Mouse (Mus musculus) forebrain, embryonic 14.5 days (tissue): ENCODE measurements around the gene Nutf2-ps1. TPM values are rescaled to one million over a fixed set of nuclear protein-coding genes. Genes with fewer than 3 reads are reported as not detected.

Experiments used
- ATAC-seq: fragments of 200-750 bp; cut with Nextera tagmentation; 2 replicates; pipeline ENCODE4 v1.8.0; 2017; ENCODE audit warnings: mild to moderate bottlenecking, moderate library complexity
- DNase-seq: peaks from one replicate; pipeline ENCODE4 v3.0.0-alpha.2; 2015; ENCODE audit warnings: low spot score
- H3K27ac ChIP-seq: fragments of 300-500 bp; sonication (generic); 2 replicates; pipeline ENCODE4 v1.5.1; 2014; ENCODE audit warnings: low read depth, mild to moderate bottlenecking, control low read depth, low read length, moderate library complexity
- H3K27me3 ChIP-seq: fragments of 300-500 bp; sonication (generic); replicated peaks from 2 replicates; pipeline ENCODE4 v1.6.1; 2014; ENCODE audit warnings: low read length, control low read depth, mixed read lengths; ENCODE audit not compliant: control insufficient read depth, insufficient read depth
- H3K36me3 ChIP-seq: fragments of 300-500 bp; sonication (generic); 2 replicates; pipeline ENCODE4 v1.6.1; 2014; ENCODE audit warnings: low read length, control low read depth; ENCODE audit not compliant: control insufficient read depth, insufficient read depth
- H3K4me1 ChIP-seq: fragments of 300-500 bp; sonication (generic); 2 replicates; pipeline ENCODE4 v1.6.1; 2014; ENCODE audit warnings: antibody characterized with exemption, low read length, control low read depth; ENCODE audit not compliant: control insufficient read depth, insufficient read depth
- H3K4me2 ChIP-seq: fragments of 300-500 bp; sonication (generic); 2 replicates; pipeline ENCODE4 v1.6.1; 2014; ENCODE audit warnings: mild to moderate bottlenecking, control low read depth, low read length
- H3K4me3 ChIP-seq: fragments of 300-500 bp; sonication (generic); 2 replicates; pipeline ENCODE4 v1.5.1; 2014; ENCODE audit warnings: low read depth, low read length, control low read depth
- H3K9ac ChIP-seq: fragments of 300-500 bp; sonication (generic); 2 replicates; pipeline ENCODE4 v1.6.1; 2014; ENCODE audit warnings: mild to moderate bottlenecking, low read length, control low read depth, moderate library complexity
- H3K9me3 ChIP-seq: fragments of 300-500 bp; sonication (generic); replicated peaks from 2 replicates; pipeline ENCODE4 v1.6.1; 2016; ENCODE audit warnings: low read length, control low read depth, mixed read lengths; ENCODE audit not compliant: control insufficient read depth
- WGBS: fragments of 180-500 bp; shearing (Covaris S2); extraction: QIAGEN DNeasy Blood & Tissue Kit; methylation state at CpG from one replicate; pipeline ENCODE4 v1.1.7; 2014; 5-methylcytosine and 5-hydroxymethylcytosine counted together
- polyA plus RNA-seq: library from polyadenylated mRNA; unstranded; fragments of >200 nt; fragmentation: Nextera tagmentation; extraction: Ambion mirVana; gene quantifications from 2 replicates; pipeline ENCODE4 v1.2.1, GENCODE M21; 2014

The Nutf2-ps1 gene
- polyA plus RNA-seq, 1 experiment from 2014 or later = 308 TPM

DNA sequence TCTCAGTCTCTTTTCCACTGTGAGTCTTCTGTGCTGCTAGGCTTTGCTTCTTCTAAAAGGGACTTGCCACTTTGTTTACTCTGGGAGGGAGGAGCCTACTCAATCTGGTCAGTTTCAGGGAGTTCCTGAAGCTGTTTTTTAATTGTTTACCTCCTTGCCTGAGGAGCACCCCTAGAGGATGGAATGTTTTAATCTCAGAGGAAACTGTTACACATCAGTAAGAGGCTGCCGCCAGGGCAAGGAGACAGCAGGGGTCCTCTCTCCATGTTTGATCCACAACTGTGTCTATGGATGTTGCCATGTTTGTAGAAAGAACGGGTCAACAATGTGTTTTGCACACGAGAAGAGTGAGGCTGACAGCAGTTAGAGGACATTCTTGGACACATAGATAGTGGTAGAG lies 28.4 kb downstream of the Nutf2-ps1 start:
- WGBS = 87% methylated on average over 3 of the region's 3 CpGs
- no peak overlapping the region for H3K27ac ChIP-seq
- no peak for DNase-seq
- no peaks in the 10 kb centered on the region for H3K27me3 ChIP-seq
- no peak overlapping the region for H3K9ac ChIP-seq
- no peaks in the 10 kb centered on the region for H3K4me1 ChIP-seq
- no peak for ATAC-seq
- H3K4me3 ChIP-seq = no peak overlapping the region
- H3K36me3 ChIP-seq = no peaks in the 10 kb centered on the region
- H3K4me2 ChIP-seq = no peak overlapping the region
- no peaks in the 10 kb centered on the region for H3K9me3 ChIP-seq

DNA sequence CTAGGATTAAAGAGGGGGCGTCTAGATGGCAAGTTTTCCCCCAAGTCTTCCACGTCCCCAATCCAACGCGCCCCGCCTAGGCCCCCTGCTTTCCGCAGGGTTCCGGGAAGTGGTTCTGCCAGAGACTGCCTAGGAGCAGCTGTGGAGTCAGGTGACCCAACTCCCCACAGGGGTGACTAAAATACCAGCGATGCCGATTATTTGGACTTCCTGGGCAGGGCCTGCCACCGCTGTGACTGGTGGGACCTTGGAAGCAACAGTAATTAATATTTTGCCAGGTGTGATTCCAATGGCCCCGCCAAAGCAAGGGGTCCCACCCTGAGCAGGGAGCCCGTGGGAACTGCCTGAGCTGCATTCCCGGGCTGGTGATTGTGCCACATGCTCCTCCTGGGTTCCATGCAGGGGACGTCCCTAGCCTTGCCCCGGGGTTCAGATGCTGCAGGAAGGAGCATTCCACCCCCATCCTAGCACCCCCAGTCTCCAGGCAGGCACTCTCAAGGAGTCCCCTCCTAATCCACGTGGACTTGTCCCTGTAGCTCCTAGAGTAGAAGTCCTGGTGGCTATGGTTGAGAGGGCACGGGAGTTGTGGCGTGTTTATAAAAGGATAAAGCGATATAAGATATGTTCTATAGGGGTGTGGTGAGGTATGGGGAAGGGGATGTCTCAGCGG lies 31.5 kb downstream of the Nutf2-ps1 start:
- Histone ChIP-seq H3K4me3 (no peak overlapping the region), H3K27me3 (no peaks in the 10 kb centered on the region), H3K36me3 (no peaks in the 10 kb centered on the region), H3K27ac (no peak overlapping the region), H3K9ac (no peak overlapping the region), H3K4me1 (no peaks in the 10 kb centered on the region), H3K4me2 (no peak overlapping the region), H3K9me3 (no peaks in the 10 kb centered on the region)
- ATAC-seq (no peak), DNase-seq (no peak)
- 43% methylated on average over 20 of the region's 20 CpGs for WGBS

DNA sequence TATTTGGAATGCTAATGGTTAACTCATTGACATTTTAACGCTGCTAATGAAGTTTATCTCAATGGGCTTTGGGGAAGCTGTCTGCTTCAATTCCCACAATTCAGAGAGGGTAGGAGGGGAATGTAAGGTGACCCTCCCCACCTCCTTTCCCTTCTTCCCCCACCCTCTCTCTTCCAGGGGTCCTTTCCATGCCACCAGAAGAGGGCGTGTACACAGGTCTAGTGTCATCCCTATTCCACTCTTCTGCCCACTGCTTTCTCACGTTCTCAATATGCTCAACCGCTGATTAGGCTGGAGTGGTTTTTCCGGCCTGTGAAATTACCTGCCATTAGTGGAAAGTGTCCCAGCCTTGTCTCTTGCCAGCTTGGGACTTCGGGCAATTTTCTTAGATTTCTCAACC lies 32.0 kb downstream of the Nutf2-ps1 start:
- Histone ChIP-seq H3K27ac (no peak overlapping the region), H3K36me3 (no peaks in the 10 kb centered on the region), H3K9me3 (no peaks in the 10 kb centered on the region), H3K4me3 (no peak overlapping the region), H3K4me1 (no peaks in the 10 kb centered on the region), H3K9ac (no peak overlapping the region), H3K4me2 (no peak overlapping the region), H3K27me3 (no peaks in the 10 kb centered on the region)
- DNase-seq (no peak), ATAC-seq (no peak)
- WGBS = 52% methylated on average over 6 of the region's 6 CpGs

DNA sequence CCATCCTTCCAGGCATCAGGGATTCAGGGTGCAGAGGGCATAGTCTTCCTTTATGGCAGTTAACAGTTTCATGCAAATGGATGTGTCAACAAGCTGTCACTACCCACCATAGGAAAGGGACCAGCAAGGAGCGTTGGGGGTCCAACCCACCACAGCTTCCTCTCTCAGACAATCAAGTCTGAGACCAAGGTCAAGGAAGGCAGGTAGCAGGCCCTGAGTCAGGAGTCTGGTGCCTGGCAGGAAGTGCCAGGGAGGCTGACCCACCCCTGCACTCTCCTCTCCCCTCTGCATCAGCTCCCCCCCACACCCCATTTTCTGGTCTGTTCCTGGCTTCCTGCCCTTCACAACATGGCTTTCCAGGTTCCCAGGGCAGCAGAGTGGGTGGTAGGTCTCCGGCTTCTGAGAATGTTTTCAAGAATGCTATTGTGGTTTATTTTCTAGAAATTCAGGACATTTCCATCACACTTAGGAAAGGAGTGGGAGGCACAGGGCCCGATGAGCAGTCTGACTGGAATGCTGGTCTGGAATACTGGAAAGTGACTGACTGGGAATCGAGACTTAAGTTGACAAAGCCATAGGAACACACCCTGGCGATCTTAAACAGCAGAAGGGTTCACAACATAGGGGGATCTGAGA lies 33.8 kb downstream of the Nutf2-ps1 start:
- 87% methylated on average over 5 of the region's 5 CpGs for WGBS
- H3K4me1 ChIP-seq = no peaks in the 10 kb centered on the region
- H3K36me3 ChIP-seq = no peaks in the 10 kb centered on the region
- H3K27me3 ChIP-seq = no peaks in the 10 kb centered on the region
- H3K9me3 ChIP-seq = no peaks in the 10 kb centered on the region
- ATAC-seq (no peak), DNase-seq (no peak)
- no peak overlapping the region for H3K4me3 ChIP-seq
- H3K9ac ChIP-seq = no peak overlapping the region
- H3K4me2 ChIP-seq = no peak overlapping the region
- no peak overlapping the region for H3K27ac ChIP-seq

DNA sequence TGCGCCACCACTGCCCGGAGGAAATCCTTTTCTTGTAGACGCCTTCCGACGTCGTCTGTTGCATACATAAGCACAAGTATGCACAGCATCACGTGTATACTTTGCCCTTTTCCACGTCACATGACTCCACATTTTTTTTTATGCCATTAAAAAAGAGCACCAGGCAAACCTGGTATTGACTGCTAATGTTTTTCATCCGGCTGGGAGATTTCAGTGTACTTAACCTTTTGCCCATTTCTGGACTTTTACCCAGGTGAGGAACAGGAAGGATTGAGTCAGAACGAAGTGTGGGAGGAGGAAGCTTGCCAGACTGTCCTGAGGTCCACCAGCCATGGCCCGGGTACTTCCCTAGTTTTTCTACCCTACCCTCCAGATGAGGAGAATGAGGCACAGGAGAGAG lies 34.5 kb downstream of the Nutf2-ps1 start:
- H3K4me2 ChIP-seq = no peak overlapping the region
- 90% methylated on average over 11 of the region's 11 CpGs for WGBS
- no peaks in the 10 kb centered on the region for H3K36me3 ChIP-seq
- no peaks in the 10 kb centered on the region for H3K27me3 ChIP-seq
- H3K27ac ChIP-seq = no peak overlapping the region
- no peaks in the 10 kb centered on the region for H3K4me1 ChIP-seq
- no peak overlapping the region for H3K4me3 ChIP-seq
- H3K9me3 ChIP-seq = no peaks in the 10 kb centered on the region
- ATAC-seq (no peak), DNase-seq (no peak)
- no peak overlapping the region for H3K9ac ChIP-seq

DNA sequence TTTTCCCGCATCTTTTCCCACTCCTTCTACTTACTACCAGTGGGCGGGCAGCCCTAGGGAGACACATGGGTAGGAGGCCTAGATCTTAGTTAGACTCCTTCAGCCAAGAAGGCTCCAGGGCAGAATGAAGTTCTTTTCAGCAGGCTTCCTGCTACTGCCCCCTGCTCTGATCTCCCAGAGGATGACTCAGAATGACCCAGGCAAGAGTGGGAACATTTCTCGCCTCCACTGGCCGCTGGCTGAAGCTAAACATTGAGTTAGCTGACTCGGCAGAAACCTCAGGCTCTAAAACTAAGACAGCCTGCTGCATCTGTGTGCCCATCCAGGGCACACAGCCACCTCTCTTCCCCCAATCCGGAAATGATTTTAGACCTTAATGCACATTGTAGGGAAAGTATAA lies 36.1 kb downstream of the Nutf2-ps1 start:
- no peak overlapping the region for H3K4me3 ChIP-seq
- H3K9ac ChIP-seq = no peak overlapping the region
- H3K4me2 ChIP-seq = no peak overlapping the region
- no peaks in the 10 kb centered on the region for H3K9me3 ChIP-seq
- H3K4me1 ChIP-seq = no peaks in the 10 kb centered on the region
- H3K36me3 ChIP-seq = no peaks in the 10 kb centered on the region
- ATAC-seq (no peak), DNase-seq (no peak)
- no peak overlapping the region for H3K27ac ChIP-seq
- 70% methylated on average over 6 of the region's 6 CpGs for whole genome bisulfite sequencing
- no peaks in the 10 kb centered on the region for H3K27me3 ChIP-seq

DNA sequence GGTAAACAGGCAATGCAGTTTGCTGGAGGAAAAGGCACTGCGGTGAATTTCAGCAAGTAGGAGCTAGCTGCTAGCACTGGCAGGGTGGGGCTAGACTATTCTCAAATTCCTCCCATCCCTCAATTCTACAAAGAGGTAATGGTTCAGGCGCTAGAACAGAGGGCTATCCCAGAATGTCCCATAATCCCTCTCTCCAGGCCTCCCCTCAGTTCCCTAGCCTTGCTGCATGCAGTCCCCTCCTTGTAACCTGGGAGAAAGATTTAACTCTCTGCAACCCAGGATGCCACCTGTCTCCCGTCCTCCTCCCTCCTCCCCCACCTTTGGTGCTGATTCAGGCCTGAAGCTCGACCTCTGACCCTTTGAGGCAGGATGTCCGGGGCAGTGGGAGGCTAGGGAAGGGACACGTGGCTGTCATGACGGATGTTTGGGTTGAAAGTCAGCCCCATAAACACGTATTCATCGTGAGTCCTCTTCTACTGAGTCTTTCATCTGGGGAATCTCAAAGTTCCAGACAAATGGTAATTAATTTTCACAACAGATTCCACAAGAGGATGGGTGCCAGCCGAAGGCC lies 36.6 kb downstream of the Nutf2-ps1 start:
- ATAC-seq (no peak), DNase-seq (no peak)
- H3K4me1 ChIP-seq = no peaks in the 10 kb centered on the region
- no peaks in the 10 kb centered on the region for H3K9me3 ChIP-seq
- H3K4me2 ChIP-seq = no peak overlapping the region
- H3K27ac ChIP-seq = no peak overlapping the region
- no peaks in the 10 kb centered on the region for H3K27me3 ChIP-seq
- H3K9ac ChIP-seq = no peak overlapping the region
- 45% methylated on average over 10 of the region's 10 CpGs for WGBS
- no peaks in the 10 kb centered on the region for H3K36me3 ChIP-seq
- H3K4me3 ChIP-seq = no peak overlapping the region

DNA sequence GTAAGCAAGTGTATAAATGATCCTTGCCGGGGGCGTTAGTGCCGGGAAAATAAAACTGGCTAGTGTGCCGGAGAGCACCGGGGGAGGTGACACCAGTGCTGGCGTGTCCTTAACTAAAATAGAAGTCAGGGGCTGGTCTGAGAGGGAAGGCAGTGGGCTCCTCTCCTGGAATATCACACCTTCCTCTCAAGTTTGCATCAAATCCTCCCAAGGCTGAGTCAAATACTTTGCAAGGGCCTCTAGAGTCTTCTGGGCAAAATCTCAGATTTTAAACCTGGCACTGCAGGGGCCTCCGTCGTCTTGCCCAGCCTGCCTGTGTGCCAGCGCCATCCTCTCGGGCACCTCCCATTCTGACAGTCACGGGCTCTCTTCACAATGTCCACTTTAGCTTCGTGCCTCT lies 37.9 kb downstream of the Nutf2-ps1 start:
- 86% methylated on average over 12 of the region's 12 CpGs for WGBS
- Histone ChIP-seq H3K4me1 (no peaks in the 10 kb centered on the region), H3K27ac (no peak overlapping the region), H3K4me2 (no peak overlapping the region), H3K9me3 (no peaks in the 10 kb centered on the region), H3K27me3 (no peaks in the 10 kb centered on the region), H3K9ac (no peak overlapping the region), H3K4me3 (no peak overlapping the region), H3K36me3 (no peaks in the 10 kb centered on the region)
- ATAC-seq (no peak), DNase-seq (no peak)

DNA sequence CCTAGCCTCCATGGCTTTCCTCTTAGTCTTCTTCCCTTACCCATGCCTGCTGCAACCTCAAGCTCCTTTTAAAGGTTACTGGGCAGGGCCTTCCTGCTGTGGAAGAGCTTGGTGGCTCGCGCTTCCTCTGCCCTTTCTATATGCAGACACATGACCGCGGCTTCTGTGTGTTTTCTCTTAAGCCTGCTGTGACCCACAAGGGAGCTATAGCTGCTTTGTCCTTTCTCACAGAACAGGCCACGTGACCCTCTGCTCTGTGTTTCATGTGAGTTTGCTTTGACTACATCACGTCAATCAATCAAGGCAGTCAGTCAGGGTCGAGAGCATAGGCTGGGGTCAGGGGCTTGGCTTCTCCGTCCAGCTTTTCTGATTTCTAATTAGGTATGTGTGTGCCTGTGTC lies 41.3 kb downstream of the Nutf2-ps1 start:
- DNase-seq (peak; percentile 17), ATAC-seq (no peak)
- Histone ChIP-seq H3K36me3 (no peaks in the 10 kb centered on the region), H3K27me3 (no peaks in the 10 kb centered on the region), H3K4me2 (no peak overlapping the region), H3K27ac (no peak overlapping the region), H3K4me1 (no peaks in the 10 kb centered on the region), H3K9ac (no peak overlapping the region), H3K9me3 (no peaks in the 10 kb centered on the region), H3K4me3 (no peak overlapping the region)
- 28% methylated on average over 8 of the region's 8 CpGs for WGBS
